Comparison of ENCODE assay signal across 7 mouse cellular contexts in the genomic region with DNA sequence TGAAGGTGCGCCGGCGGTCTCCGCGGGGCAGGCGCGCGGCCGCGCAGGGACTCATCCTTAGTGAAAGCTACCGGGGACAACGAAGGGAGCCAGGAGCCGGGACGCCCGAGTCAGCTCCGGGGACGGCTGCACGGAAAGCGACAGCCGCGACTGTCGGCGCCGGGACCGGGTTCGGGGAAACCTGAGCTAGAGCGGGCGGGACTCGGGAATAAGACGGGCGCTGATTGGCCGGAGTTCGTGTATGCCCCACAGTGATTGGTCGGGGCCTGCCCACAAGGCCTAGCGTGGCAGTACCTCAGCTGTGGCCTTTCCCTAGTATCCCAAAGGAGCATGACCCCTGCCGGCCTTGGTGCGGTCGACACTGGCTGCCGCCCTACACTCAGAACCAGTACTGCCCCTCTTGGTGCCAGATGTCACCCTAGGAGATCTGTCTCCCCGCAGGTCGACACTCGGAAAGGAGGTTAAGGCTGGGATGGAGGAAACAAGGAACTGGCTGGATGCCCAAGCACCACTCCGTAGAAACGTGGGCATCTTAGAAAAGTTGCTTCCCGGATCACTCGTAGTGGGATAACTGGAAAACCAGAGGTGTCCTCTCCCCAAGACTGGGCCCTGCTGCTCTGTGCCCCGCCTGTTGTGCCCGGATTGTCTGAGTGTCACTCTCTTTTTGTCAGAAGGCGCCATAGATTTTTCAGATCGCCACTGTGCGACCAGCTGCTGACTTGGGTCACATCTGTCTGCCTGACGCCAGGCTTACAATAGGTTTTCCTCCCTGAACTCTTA. TPM values are rescaled to one million over a fixed set of nuclear protein-coding genes. Genes with fewer than 3 reads are reported as not detected.
A peak's percentile ranks its signal among the peaks of the same experiment; 100 is the strongest.
DNase-seq lines count a peak whose midpoint lies in the region; ATAC-seq and TF ChIP-seq lines count a peak whose summit lies in the region.

A gene (minus strand): TSS at position 193 of the 780 bp plus-strand sequence.

- peak within 1 kb of the TSS; percentile 70 for H3K4me2 ChIP-seq in intestine, postnatal 0 days (replicated peaks; ENCODE audit: low read depth)
- H3K4me2 ChIP-seq in midbrain, embryonic 12.5 days (replicated peaks), result peak within 1 kb of the TSS; percentile 62

- peak; percentile 56 for TF ChIP-seq CTCF in intestine, postnatal 0 days (IDR thresholded peaks at IDR 0.05; ENCODE audit: low read depth)
- no peak for TF ChIP-seq CTCF in small intestine, adult 2 months (IDR thresholded peaks at IDR 0.05; ENCODE audit: extremely low read depth, insufficient read length, insufficient replicate concordance, low read depth, low read length)

- no peaks in the 10 kb centered on the region for H3K9me3 ChIP-seq in intestine, postnatal 0 days (ENCODE audit: control insufficient read depth)
- no peaks in the 10 kb centered on the region for H3K9me3 ChIP-seq in midbrain, embryonic 12.5 days

- H3K36me3 ChIP-seq in intestine, postnatal 0 days (ENCODE audit: control insufficient read depth, insufficient read depth), result no peaks in the 10 kb centered on the region
- H3K36me3 ChIP-seq in midbrain, embryonic 12.5 days, result no peaks in the 10 kb centered on the region
- H3K36me3 ChIP-seq in small intestine, adult 2 months (ENCODE audit: control insufficient read depth, insufficient read depth, low read length), result no peaks in the 10 kb centered on the region

- intact Hi-C loops in left cerebral cortex, postnatal 4 days (cut with DNase I), result no loop called here

- H3K4me3 ChIP-seq in intestine, postnatal 0 days (ENCODE audit: low read depth, low read length), result peak within 1 kb of the TSS; percentile 100
- H3K4me3 ChIP-seq in midbrain, embryonic 12.5 days, result peak within 1 kb of the TSS; percentile 96
- peak within 1 kb of the TSS; percentile 81 for H3K4me3 ChIP-seq in small intestine, adult 2 months (ENCODE audit: low read depth, low read length)

- peak; percentile 99 for ATAC-seq in intestine, postnatal 0 days
- peak; percentile 99 for ATAC-seq in midbrain, embryonic 12.5 days (ENCODE audit: low FRiP score, low read depth)

- under 1% methylated on average over 52 of the region's 52 CpGs for WGBS in intestine, postnatal 0 days
- under 1% methylated on average over 52 of the region's 52 CpGs for WGBS in midbrain, embryonic 12.5 days
- under 1% methylated on average over 52 of the region's 52 CpGs for WGBS in small intestine, adult 2 months

- H3K27ac ChIP-seq in intestine, postnatal 0 days (ENCODE audit: low read depth, low read length), result peak within 1 kb of the TSS; percentile 98
- H3K27ac ChIP-seq in midbrain, embryonic 12.5 days (replicated peaks), result peak within 1 kb of the TSS; percentile 99
- H3K27ac ChIP-seq in small intestine, adult 2 months (ENCODE audit: insufficient read depth, low read depth, low read length), result peak within 1 kb of the TSS; percentile 83

- DNase-seq in adrenal gland, adult 8-10 months, result peak; percentile 96
- DNase-seq in embryo, embryonic 9.5 days (ENCODE audit: extremely low spot score), result peak; percentile 97
- DNase-seq in gastrocnemius, postnatal 4 days (ENCODE audit: low spot score in 2 of 2), result peak; percentile 95 to 96
- peak; percentile 97 for DNase-seq in left cerebral cortex, postnatal 4 days

- H3K27me3 ChIP-seq in intestine, postnatal 0 days (replicated peaks; ENCODE audit: control insufficient read depth, insufficient read depth, low read length), result no peaks in the 10 kb centered on the region
- no peaks in the 10 kb centered on the region for H3K27me3 ChIP-seq in midbrain, embryonic 12.5 days
- H3K27me3 ChIP-seq in small intestine, adult 2 months (ENCODE audit: control insufficient read depth, insufficient read depth, low read length), result no peaks in the 10 kb centered on the region

- no peaks in the 10 kb centered on the region for H3K4me1 ChIP-seq in intestine, postnatal 0 days (replicated peaks; ENCODE audit: control insufficient read depth, insufficient read depth, low read length)
- peaks cover 16% of the 10 kb centered on the region for H3K4me1 ChIP-seq in midbrain, embryonic 12.5 days
- no peaks in the 10 kb centered on the region; the same call in 1 of the 2 replicates for H3K4me1 ChIP-seq in small intestine, adult 2 months (ENCODE audit: control insufficient read depth, insufficient read depth, insufficient read length, low read length)

- H3K9ac ChIP-seq in intestine, postnatal 0 days (ENCODE audit: low read depth, low read length), result peak within 1 kb of the TSS; percentile 92
- H3K9ac ChIP-seq in midbrain, embryonic 12.5 days (replicated peaks), result peak within 1 kb of the TSS; percentile 98

- TF ChIP-seq POLR2A in small intestine, adult 2 months (IDR thresholded peaks at IDR 0.05; ENCODE audit: low read depth, low read length), result peak; percentile 64

RNA-seq across cellular contexts. Expression of the gene that starts here (rescaled TPM):
- 10 to 100 TPM; 43.7 to 55.2 (median 52.1) TPM for total RNA-seq in adrenal gland, adult 8-10 months (2022)
- 10 to 100 TPM; 32.9 to 35.4 TPM for total RNA-seq in gastrocnemius, postnatal 4 days (2021)
- polyA plus RNA-seq in intestine, postnatal 0 days (2015; fragmentation: Nextera tagmentation; extraction: Ambion mirVana), result 8.9 and 9.9 TPM in 2 replicates
- 10 to 100 TPM; 38.0 to 38.2 TPM for total RNA-seq in left cerebral cortex, postnatal 4 days (2021)
- polyA plus RNA-seq in midbrain, embryonic 12.5 days (2016; fragmentation: Nextera tagmentation; extraction: Ambion mirVana), result 42.9 and 45.1 TPM in 2 replicates
- 2.2 and 2.4 TPM in 2 replicates for polyA plus RNA-seq in small intestine, adult 2 months (2012; rRNA removed)

Comparison
In these comparisons a context has a peak if more than half of its experiments do, and no peak if none do; other contexts are left out.
1. Peak in every context shown above with its lines: DNase-seq, ATAC-seq, H3K4me3 ChIP-seq and H3K27ac ChIP-seq.